Mouse (Mus musculus) heart, embryonic 15.5 days (tissue): ENCODE data around the gene Sox5. TPM values are rescaled to one million over a fixed set of nuclear protein-coding genes. Genes with fewer than 3 reads are reported as not detected.

Experiments
- ATAC-seq: fragments of 200-750 bp; cut with Nextera tagmentation; replicated peaks from 2 replicates; pipeline ENCODE4 v1.8.0; 2017; ENCODE audit warnings: low read depth, moderate TSS enrichment; ENCODE audit not compliant: insufficient number of reproducible peaks, insufficient read depth, low FRiP score
- H3K27ac ChIP-seq: fragments of 300-500 bp; sonication (generic); 2 replicates; pipeline ENCODE4 v1.5.1; 2015; ENCODE audit warnings: mild to moderate bottlenecking, inconsistent platforms
- H3K27me3 ChIP-seq: fragments of 300-500 bp; sonication (generic); 2 replicates; pipeline ENCODE4 v1.6.1; 2015; ENCODE audit warnings: inconsistent platforms
- H3K36me3 ChIP-seq: fragments of 300-500 bp; sonication (generic); 2 replicates; pipeline ENCODE4 v1.6.1; 2015; ENCODE audit warnings: mild to moderate bottlenecking, inconsistent platforms
- H3K4me1 ChIP-seq: fragments of 300-500 bp; sonication (generic); replicated peaks from 2 replicates; pipeline ENCODE4 v1.6.1; 2015; ENCODE audit warnings: inconsistent platforms
- H3K4me2 ChIP-seq: fragments of 300-500 bp; sonication (generic); 2 replicates; pipeline ENCODE4 v1.6.1; 2015; ENCODE audit warnings: inconsistent platforms, mild to moderate bottlenecking, moderate library complexity
- H3K4me3 ChIP-seq: fragments of 300-500 bp; sonication (generic); 2 replicates; pipeline ENCODE4 v1.5.1; 2015; ENCODE audit warnings: mild to moderate bottlenecking, inconsistent platforms
- H3K9ac ChIP-seq: fragments of 300-500 bp; sonication (generic); 2 replicates; pipeline ENCODE4 v1.6.1; 2015; ENCODE audit warnings: mild to moderate bottlenecking, inconsistent platforms
- H3K9me3 ChIP-seq: fragments of 300-500 bp; sonication (generic); replicated peaks from 2 replicates; pipeline ENCODE4 v1.6.1; 2016; ENCODE audit warnings: inconsistent platforms
- WGBS: fragments of 180-500 bp; shearing (Covaris S2); methylation state at CpG from one replicate; pipeline ENCODE4 v1.1.7; 2015; ENCODE audit warnings: mixed read lengths; 5-methylcytosine and 5-hydroxymethylcytosine counted together
- polyA plus RNA-seq: library from polyadenylated mRNA; unstranded; fragments of >200 nt; fragmentation: Nextera tagmentation; extraction: Ambion mirVana; gene quantifications from 2 replicates; pipeline ENCODE4 v1.2.1, GENCODE M21; 2015

The Sox5 gene
- polyA plus RNA-seq, 1 experiment from 2014 or later, result 8.9 TPM

DNA sequence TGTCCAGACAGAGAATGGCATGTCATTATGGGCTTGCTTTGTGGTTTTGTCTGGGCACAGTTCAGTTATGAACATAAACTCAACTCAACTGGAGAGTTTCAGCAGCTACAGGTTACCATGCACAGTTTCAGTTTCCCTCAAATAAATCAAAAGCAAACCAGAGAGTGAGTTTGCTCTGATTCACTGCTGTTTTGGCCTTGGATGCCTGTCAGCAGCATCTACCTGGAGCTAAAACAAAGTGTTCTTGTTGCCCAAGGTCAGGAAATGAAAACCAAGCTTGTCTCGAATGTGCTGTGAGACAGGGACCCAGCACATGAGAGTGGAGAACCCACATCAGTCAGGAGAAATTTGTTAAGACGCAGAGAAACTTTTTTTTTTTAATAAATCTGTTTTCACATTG is 951.6 kb downstream of the Sox5 start:
- no peak overlapping the region for H3K27ac ChIP-seq
- H3K27me3 ChIP-seq, result no peaks in the 10 kb centered on the region
- no peaks in the 10 kb centered on the region for H3K4me1 ChIP-seq
- ATAC-seq, result no peak
- no peak overlapping the region for H3K9ac ChIP-seq
- no peak overlapping the region for H3K4me2 ChIP-seq
- H3K36me3 ChIP-seq, result no peaks in the 10 kb centered on the region
- no peak overlapping the region for H3K4me3 ChIP-seq
- no peaks in the 10 kb centered on the region for H3K9me3 ChIP-seq
- 78% methylated on average over 2 of the region's 2 CpGs for WGBS

DNA sequence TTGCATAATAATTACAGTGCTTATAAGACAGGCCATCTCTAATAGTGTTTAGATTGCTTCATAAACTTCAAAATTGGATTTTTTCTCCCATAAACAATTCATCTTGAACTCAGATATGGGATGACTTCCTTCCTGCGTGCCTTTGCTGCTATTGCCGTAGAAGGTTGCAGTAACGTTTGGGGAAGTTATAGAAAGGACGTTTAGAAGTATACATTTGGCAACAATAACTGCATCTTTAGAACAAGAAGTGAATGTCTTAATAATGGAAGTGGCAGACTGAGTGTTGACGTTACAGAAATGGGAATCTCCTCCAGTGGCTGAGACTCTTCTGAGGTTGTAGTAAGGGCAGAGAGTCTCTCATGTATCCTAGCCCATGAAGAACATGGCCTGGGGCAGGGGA is 955.0 kb downstream of the Sox5 start:
- H3K9me3 ChIP-seq, result no peaks in the 10 kb centered on the region
- H3K27ac ChIP-seq, result no peak overlapping the region
- H3K9ac ChIP-seq, result no peak overlapping the region
- no peak overlapping the region for H3K4me3 ChIP-seq
- no peaks in the 10 kb centered on the region for H3K36me3 ChIP-seq
- ATAC-seq, result no peak
- WGBS, result 79% methylated on average over 5 of the region's 5 CpGs
- no peaks in the 10 kb centered on the region for H3K4me1 ChIP-seq
- no peaks in the 10 kb centered on the region for H3K27me3 ChIP-seq
- H3K4me2 ChIP-seq, result no peak overlapping the region

DNA sequence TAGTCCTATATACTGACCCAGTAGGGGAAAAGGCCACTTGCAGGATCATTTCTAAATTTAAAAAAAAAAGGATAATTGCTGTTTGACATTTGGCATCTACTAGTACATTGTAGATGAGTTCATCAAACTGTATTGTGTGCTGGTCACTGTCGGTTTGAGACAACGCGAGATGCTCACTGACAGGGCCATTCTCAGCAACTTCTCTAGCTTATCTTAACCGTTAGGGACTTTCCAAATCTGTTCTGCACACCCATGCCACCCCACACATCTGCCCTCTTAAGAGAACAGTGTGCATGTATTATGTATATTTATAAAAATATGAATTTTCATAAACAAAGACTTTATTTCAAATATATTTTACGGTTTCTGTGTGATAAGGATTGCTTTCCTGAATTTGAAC is 955.8 kb downstream of the Sox5 start:
- Histone ChIP-seq H3K4me3 (no peak overlapping the region), H3K4me1 (no peaks in the 10 kb centered on the region), H3K27me3 (no peaks in the 10 kb centered on the region), H3K9me3 (no peaks in the 10 kb centered on the region), H3K4me2 (no peak overlapping the region), H3K27ac (no peak overlapping the region), H3K36me3 (no peaks in the 10 kb centered on the region), H3K9ac (no peak overlapping the region)
- no peak for ATAC-seq
- 82% methylated on average over 5 of the region's 5 CpGs for WGBS

DNA sequence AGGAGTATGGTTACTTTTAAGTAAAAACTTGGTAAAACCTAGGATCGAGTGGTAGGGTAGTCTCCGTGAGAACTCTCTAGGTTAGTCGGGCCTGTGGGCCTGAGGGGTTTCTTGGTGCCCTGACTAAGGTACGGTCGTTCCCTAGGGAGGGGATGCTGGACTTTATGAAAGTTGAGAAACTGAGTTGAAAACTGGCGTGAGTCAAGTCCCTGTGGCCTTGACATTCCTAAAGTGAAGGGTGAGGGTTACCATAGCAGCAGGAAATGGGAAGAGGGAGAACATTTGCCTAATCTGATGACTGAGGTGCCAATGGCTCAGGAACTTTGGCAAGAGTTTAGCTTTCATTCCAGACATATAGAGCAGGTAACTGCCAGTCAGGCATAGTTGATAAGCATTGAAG is 956.7 kb downstream of the Sox5 start:
- H3K9ac ChIP-seq, result no peak overlapping the region
- no peaks in the 10 kb centered on the region for H3K4me1 ChIP-seq
- H3K4me2 ChIP-seq, result no peak overlapping the region
- no peaks in the 10 kb centered on the region for H3K9me3 ChIP-seq
- H3K36me3 ChIP-seq, result no peaks in the 10 kb centered on the region
- H3K27ac ChIP-seq, result no peak overlapping the region
- no peak for ATAC-seq
- H3K27me3 ChIP-seq, result no peaks in the 10 kb centered on the region
- 80% methylated on average over 6 of the region's 6 CpGs for WGBS
- H3K4me3 ChIP-seq, result no peak overlapping the region

DNA sequence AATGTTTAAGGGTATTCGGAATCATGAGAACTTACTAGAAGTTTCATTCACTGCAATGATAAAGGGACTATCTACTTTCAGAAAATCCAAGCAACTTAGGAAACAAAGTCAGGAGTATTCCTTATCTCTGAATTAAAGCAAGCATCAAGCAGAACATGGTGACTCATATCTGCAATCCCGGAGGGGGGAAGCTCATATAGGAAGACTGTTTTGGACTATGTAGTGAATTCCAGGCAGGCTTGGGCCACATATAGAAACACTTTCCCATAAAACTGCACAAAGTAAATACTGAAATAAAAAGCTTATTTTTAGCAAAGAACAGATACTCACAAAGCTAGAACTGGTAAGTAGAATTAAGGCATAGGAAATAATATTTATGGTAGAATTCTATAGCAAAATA is 993.3 kb downstream of the Sox5 start:
- H3K36me3 ChIP-seq, result no peaks in the 10 kb centered on the region
- WGBS, result 80% methylated on average over 2 of the region's 2 CpGs
- H3K27ac ChIP-seq, result no peak overlapping the region
- H3K4me3 ChIP-seq, result no peak overlapping the region
- no peak overlapping the region for H3K9ac ChIP-seq
- ATAC-seq, result no peak
- H3K4me2 ChIP-seq, result no peak overlapping the region
- no peaks in the 10 kb centered on the region for H3K27me3 ChIP-seq
- H3K9me3 ChIP-seq, result no peaks in the 10 kb centered on the region
- no peaks in the 10 kb centered on the region for H3K4me1 ChIP-seq

DNA sequence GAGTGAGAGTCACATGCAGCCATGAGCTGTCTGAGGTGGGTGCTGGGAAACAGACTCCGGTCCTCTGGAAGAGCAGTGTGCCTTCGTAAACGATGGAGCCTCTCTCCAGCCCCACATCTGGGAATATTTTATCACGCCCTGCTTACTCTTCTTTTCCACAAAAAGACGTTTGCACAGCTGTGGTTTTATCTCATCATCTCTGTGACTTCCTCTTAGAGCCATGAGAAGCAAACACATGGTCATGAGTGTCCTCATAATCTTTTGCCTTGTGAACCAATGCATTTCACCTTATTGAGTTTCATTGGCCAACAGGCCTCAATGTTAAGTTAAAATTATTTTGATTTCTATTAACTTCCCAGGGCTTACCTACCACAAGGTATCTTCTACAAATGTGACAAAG is 994.4 kb downstream of the Sox5 start:
- H3K9ac ChIP-seq, result no peak overlapping the region
- H3K4me3 ChIP-seq, result no peak overlapping the region
- H3K4me1 ChIP-seq, result no peaks in the 10 kb centered on the region
- H3K4me2 ChIP-seq, result no peak overlapping the region
- no peak overlapping the region for H3K27ac ChIP-seq
- no peaks in the 10 kb centered on the region for H3K27me3 ChIP-seq
- WGBS, result 67% methylated on average over 5 of the region's 5 CpGs
- no peaks in the 10 kb centered on the region for H3K36me3 ChIP-seq
- ATAC-seq, result no peak
- H3K9me3 ChIP-seq, result no peaks in the 10 kb centered on the region

DNA sequence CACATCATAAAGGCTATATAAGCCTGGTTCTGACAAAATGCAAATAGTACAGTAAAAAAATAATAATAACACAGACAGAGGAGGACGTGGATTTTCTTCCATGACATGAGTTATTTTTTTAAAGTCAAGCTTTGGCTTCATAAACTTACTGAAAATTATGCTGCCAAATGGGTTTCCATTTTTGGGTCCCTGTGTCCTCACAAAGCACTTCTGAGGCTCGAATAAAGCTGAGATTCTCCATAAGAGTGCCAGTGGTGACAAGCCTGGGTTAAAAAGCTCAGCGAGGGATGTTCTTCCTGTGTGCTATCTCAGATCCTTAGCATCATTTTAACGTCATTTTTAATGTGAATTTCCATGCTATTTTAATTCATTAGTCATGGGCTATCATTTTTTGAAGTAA is 996.1 kb downstream of the Sox5 start:
- Histone ChIP-seq H3K9me3 (no peaks in the 10 kb centered on the region), H3K27ac (no peak overlapping the region), H3K4me1 (no peaks in the 10 kb centered on the region), H3K36me3 (no peaks in the 10 kb centered on the region), H3K9ac (no peak overlapping the region), H3K4me2 (no peak overlapping the region), H3K27me3 (no peaks in the 10 kb centered on the region), H3K4me3 (no peak overlapping the region)
- ATAC-seq, result no peak
- WGBS, result 66% methylated on average over 4 of the region's 4 CpGs
